Mouse (Mus musculus) liver, embryonic 14.5 days (tissue): Measurements from ENCODE around the gene Ehd4.

ENCODE experiments used
- CTCF ChIP-seq: IDR thresholded peaks from 2 replicates; pipeline ENCODE4 v1.5.1; 2016; ENCODE audit warnings: antibody characterized with exemption, low read depth, control low read depth
- EP300 ChIP-seq: IDR thresholded peaks from 2 replicates; pipeline ENCODE4 v1.6.1; 2016; ENCODE audit warnings: antibody characterized with exemption, low read depth

GRCm38 (mm10) chr2:120173718-120174117 is 19.3 kb upstream of the Ehd4 start:
- TF ChIP-seq CTCF (peak; percentile 89), EP300 (no peak)
